Mouse (Mus musculus): ENCODE measurements at regions not wholly inside any gene's neighbourhood (a gene's known extent, or its start where the extent isn't known, plus 50 kb on each side); places are given as distances from the start of the nearest gene placed in this dataset.

DNA sequence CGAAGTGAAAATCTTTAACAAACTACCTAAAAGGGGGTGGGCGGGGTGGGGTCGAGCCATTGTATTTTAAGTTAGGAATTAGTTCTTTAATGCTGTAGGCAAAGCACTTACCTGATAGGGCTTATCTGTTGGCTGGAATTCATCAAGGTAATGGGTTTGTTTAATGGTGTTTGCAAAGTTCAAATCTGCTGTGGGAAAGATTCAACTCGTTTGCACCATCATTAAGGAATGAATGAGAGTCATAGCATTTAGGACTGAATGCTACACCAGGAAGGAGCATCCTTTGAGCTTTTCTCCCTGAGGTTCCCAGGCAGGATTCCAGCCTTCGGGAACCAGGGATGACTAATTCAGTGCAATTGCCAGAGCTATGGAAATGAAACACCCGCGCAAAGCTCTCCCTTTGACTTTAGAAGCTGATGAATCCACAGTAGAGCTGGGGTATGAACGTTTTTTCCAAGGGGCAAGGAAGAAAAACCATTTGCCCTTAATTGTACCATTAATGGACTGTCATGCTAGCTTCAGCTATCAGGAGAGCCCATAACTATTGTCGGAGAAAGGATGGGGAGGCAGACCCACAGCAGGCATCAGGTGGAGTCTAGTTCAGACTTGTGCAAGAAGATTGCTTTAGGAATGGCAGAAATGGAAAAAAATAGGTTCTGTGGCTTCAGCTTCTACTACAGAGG is 57.3 kb upstream of the Cpm start:
- peaks cover 10% of the 10 kb centered on the region; the same call in 1 of the 2 replicates for H3K4me1 ChIP-seq
- H3K27ac ChIP-seq: no peak overlapping the region
- WGBS: 18% methylated on average over 9 of the region's 9 CpGs
- peak overlapping the region; percentile 84 for H3K4me2 ChIP-seq
- 0 out of 2 replicates have a peak, but pooled peaks have one; percentile 28 for ATAC-seq (ENCODE audit: insufficient read depth, low FRiP score, low read depth)
- H3K9ac ChIP-seq: no peak overlapping the region
- H3K27me3 ChIP-seq (replicated peaks): no peaks in the 10 kb centered on the region
- no peaks in the 10 kb centered on the region for H3K9me3 ChIP-seq
- H3K4me3 ChIP-seq (replicated peaks): peak overlapping the region; percentile 31
- no peaks in the 10 kb centered on the region for H3K36me3 ChIP-seq

DNA sequence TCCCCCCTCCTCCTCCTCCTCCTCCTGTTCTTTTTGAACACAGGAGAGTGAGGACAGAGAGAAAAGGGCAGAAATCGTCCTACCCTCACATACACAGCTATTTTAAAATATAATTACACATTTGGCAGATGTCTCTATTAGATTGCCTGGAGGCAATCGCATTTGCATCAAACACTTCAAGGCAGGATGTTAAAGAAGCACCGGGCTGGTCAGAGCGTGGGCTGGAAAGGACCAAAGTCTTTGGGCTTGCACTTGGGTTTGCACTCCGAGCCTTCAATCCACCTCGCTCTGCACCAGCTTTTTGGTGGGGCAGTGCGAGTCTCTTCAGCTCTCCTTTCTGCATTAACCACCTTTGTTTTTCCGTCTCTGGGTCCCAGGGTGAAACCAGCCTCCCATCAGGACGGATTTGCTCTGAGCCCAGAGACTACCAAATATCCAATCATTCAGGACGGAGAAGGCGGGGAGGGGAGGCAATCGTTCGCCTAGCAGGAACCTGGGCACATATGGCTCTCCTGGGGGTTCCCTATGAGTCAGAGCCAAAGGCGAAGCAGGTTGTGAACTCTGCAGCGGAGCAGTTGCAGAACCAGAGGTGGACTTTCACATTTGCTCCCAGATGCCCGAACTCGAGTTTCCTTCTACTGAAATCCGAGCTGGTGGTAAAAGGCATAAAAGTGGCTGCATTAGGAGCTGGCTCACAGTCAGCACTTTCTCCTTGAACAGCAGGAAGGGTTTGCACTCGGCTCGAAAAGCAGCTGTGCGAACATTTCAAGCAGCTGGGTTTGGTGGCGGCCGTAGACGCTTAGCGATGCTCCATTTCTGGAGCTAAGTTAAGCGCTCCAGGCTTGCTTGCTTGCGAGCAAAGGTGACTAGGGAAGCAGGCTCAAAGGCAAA is 58.1 kb upstream of the Cpm start:
- 1% methylated on average over 27 of the region's 27 CpGs for WGBS
- peak; percentile 32; the same call in 1 of the 2 replicates for ATAC-seq (ENCODE audit: insufficient read depth, low FRiP score, low read depth)
- Histone ChIP-seq H3K4me2 (peak overlapping the region; percentile 84), H3K27ac (peak overlapping the region; percentile 57; the same call in 1 of the 2 replicates), H3K27me3 (replicated peaks) (no peaks in the 10 kb centered on the region), H3K9ac (no peak overlapping the region), H3K36me3 (no peaks in the 10 kb centered on the region), H3K9me3 (no peaks in the 10 kb centered on the region), H3K4me1 (peaks cover 10% of the 10 kb centered on the region; the same call in 1 of the 2 replicates), H3K4me3 (replicated peaks) (peak overlapping the region; percentile 31)

DNA sequence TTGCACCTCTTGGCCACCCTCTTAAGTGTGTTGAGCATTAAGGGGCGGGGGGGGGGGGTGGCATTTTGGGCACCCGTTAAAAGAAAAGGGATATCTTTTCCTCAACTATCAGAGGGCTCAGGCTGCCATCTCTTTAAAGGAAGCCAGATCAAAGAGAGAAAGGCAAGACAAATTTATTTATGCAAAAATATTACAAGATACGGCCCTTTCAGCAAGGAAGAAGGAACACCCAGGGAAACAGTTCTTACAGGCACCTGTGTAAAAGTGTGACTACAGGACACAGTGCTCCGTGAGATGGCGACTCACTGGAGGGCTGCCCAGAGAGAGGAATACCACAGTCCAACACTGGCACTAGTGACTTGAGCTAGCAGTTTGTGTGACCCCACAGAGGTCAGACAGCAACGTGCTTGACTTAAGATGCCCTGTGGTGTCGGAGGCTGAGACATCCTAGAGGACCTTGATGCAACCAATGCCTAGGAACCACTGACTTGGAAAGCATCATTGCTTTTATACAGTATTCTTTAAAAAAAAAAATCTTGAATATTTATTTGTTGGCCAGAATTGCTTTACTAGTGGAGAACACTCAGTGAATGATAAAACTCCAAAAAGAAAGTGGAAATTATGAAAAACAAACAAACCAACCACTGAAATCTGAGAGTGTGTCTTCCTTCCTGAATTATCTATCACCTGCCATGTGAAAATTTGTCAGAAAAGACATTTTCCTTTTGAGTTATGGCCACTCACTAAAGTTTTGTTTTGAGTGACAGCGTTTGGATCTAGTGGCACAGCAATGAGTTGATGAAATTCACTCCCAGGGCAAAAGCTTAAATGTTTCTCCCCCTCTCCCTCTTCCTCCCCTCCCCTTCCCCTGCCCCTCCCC is 59.0 kb upstream of the Cpm start:
- no peak overlapping the region for H3K9ac ChIP-seq
- no peak for ATAC-seq (ENCODE audit: insufficient read depth, low FRiP score, low read depth)
- no peaks in the 10 kb centered on the region for H3K27me3 ChIP-seq (replicated peaks)
- H3K9me3 ChIP-seq: no peaks in the 10 kb centered on the region
- peaks cover 10% of the 10 kb centered on the region; the same call in 1 of the 2 replicates for H3K4me1 ChIP-seq
- no peak overlapping the region for H3K4me3 ChIP-seq (replicated peaks)
- H3K27ac ChIP-seq: no peak overlapping the region
- H3K36me3 ChIP-seq: no peaks in the 10 kb centered on the region
- H3K4me2 ChIP-seq: peak overlapping the region; percentile 84
- WGBS: 51% methylated on average over 8 of the region's 8 CpGs

DNA sequence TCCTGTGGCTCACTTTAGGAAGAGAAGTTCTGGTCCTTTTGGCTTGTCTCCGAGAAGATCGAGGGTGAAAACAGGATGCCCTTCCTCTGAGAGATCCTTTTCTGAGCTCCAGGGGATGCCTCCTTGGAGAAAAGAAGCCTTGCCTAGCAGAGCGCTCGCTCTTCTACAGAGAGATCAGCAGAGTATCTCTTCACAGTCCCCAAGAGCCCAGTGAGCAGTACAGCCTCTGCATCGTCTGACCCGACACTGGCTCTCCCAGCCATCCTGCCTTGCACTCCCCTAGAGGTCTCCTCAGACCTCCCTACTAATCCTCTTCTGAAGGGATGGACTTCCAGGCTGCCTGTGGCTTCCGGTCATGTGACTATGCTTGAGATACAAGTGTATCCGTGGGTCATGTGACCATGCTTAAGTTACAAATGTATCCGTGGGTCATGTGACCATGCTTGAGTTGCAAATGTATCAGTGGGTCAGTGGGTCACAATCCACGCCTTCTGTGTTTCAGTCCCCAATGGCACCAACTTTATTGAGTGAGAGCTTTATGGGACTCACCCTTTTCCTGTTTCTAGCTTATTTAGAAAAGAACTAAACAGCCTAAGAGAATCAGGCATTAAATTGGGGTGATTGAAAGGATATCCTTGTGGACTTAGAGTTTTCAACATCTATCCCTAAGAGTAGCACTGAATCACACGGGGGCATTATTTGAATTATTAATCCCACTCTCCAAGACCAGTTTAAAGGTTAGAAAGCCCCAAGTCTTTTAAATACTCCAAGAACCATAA is 59.8 kb upstream of the Cpm start:
- no peak overlapping the region for H3K9ac ChIP-seq
- H3K9me3 ChIP-seq: no peaks in the 10 kb centered on the region
- H3K36me3 ChIP-seq: no peaks in the 10 kb centered on the region
- 78% methylated on average over 11 of the region's 11 CpGs for WGBS
- ATAC-seq (ENCODE audit: insufficient read depth, low FRiP score, low read depth): no peak
- no peak overlapping the region for H3K4me3 ChIP-seq (replicated peaks)
- H3K4me2 ChIP-seq: no peak overlapping the region
- no peak overlapping the region for H3K27ac ChIP-seq
- no peaks in the 10 kb centered on the region for H3K27me3 ChIP-seq (replicated peaks)
- peaks cover 10% of the 10 kb centered on the region; the same call in 1 of the 2 replicates for H3K4me1 ChIP-seq

DNA sequence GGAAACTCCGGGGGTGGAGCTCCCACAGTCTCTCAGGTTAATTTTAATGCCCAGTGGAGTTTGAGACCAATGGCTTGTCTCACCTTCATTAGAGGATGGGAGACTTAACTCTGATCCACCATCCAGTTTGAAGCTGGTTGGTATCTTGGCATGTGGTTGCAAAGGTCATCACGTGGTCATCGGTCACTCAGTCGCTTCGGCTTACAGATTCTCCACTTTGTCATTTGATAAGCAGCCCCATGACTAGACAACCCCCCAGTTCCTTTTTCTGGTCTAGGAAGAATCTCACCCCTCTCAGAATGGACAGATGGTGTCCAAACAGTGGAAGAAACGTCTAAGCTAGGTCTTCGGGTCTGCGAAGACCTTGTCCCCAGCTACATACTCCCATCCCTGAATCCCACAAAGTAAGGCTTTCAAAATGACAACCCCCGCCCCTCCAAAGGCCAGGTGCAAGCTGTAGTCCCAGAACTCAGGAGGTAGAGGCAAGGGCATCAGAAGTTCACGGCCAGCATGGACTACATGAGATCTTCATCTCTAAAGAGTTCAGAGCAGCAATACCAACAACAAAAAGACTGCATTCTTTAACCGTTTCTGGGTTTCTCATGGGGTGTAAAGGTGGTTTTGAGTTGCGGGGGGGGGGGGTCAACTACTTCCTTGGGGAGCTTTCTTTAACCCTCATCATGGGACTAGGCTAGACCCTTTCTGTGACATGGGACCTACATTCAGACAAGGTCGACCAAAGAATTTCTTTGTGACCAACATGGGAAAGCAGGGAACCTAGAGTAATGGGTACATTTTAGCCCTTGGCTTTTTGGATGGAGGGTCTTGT is 60.6 kb upstream of the Cpm start:
- Histone ChIP-seq H3K4me1 (peaks cover 10% of the 10 kb centered on the region; the same call in 1 of the 2 replicates), H3K4me2 (no peak overlapping the region), H3K9ac (no peak overlapping the region), H3K9me3 (no peaks in the 10 kb centered on the region), H3K36me3 (no peaks in the 10 kb centered on the region), H3K4me3 (replicated peaks) (no peak overlapping the region), H3K27ac (no peak overlapping the region), H3K27me3 (replicated peaks) (no peaks in the 10 kb centered on the region)
- ATAC-seq (ENCODE audit: insufficient read depth, low FRiP score, low read depth): no peak
- WGBS: 92% methylated on average over 13 of the region's 13 CpGs

DNA sequence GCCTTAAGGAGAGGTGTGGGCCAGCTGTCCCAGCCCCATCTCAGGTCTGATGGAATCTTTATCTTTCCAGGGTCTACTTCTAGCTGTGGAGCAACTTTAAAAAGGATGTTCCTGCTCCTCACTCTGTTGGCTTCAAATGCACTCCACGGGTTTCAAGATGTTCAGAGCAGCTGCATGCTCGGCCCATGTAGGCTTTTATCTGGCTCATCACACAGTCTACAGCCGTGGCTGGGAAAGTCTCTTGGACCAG is 61.2 kb upstream of the Cpm start:
- H3K36me3 ChIP-seq: no peaks in the 10 kb centered on the region
- no peak for ATAC-seq (ENCODE audit: insufficient read depth, low FRiP score, low read depth)
- WGBS: 92% methylated on average over 3 of the region's 3 CpGs

DNA sequence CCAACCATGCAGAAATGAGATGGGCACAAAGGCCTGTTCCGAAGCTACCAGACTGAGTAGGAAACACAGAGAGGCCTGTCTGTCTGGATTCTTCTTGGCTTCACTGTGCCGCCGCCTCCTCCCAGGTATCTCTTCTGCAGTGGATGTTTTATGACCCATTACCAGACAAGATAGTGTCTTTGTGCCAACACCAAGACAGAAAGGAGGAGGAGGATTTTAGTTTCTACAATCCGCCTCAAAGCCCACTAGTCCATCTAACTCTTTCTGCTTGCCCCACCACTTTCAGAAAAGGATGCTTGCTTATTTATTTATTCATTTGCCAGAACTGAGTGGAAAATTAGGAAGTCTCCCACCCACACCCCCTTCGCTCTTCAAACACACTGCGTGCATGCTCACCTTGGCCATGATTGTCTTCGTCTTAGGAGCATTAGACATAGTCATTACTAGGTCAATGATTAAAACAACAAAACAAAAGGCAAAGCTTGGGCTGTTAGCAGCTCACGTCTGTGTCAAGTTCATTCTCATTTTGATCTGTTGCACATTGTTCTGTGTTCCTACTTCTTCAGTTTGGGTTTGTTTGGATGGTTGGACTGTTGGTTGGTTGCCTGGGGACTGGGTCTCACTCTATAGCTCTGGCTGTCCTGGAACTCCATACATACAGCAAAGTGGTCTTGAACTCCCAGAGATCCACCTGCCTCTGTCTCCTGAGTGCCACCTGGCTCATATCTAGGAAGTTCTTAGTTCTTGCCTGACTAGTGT is 61.7 kb upstream of the Cpm start:
- ATAC-seq (ENCODE audit: insufficient read depth, low FRiP score, low read depth): no peak

More for the DNA sequence above, 61.2 kb upstream of the Cpm start:
- no peaks in the 10 kb centered on the region for H3K27me3 ChIP-seq (replicated peaks)
- H3K9me3 ChIP-seq: no peaks in the 10 kb centered on the region
- no peak overlapping the region for H3K4me2 ChIP-seq
- H3K4me3 ChIP-seq (replicated peaks): no peak overlapping the region
- no peak overlapping the region for H3K9ac ChIP-seq
- peaks cover 10% of the 10 kb centered on the region; the same call in 1 of the 2 replicates for H3K4me1 ChIP-seq
- no peak overlapping the region for H3K27ac ChIP-seq

DNA sequence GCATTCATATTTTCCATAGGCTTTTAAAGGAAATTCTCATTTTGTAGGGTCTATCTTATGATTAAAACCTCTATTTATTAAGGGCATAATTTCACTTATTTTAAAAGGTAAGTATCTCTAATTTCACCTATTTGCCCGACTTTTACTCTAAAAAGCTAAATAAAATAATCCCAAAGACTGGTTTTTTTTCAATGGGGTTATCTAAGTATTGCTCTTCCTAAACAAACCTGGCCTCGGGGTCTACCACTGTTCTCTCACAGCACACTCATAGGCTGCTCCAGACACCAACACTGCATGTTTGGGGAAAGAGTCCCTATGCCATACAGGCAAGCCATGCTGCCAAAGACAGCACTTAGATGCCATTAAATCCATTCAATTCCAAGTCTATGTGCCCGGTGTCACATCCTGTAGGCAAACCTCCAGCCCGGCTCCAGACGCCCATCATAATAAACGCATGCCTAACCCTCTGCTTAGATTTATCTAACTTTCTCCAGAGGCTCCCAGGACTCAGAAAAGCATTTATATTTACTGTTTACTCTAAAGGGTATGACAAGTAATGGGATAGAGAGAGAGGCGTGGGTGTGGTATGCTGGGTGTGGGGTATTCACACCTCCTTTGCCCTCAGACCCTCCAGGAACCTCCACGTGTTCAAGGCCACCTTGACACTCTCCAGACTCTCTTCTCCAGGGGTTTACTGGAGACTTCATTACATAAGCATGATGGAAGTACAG is 62.5 kb upstream of the Cpm start:
- H3K27ac ChIP-seq: no peak overlapping the region
- no peak for ATAC-seq (ENCODE audit: insufficient read depth, low FRiP score, low read depth)
- no peak overlapping the region for H3K4me3 ChIP-seq (replicated peaks)
- no peak overlapping the region for H3K4me2 ChIP-seq
- 86% methylated on average over 8 of the region's 8 CpGs for WGBS
- H3K9ac ChIP-seq: no peak overlapping the region
- H3K4me1 ChIP-seq: peaks cover 6% of the 10 kb centered on the region; the same call in 1 of the 2 replicates
- no peaks in the 10 kb centered on the region for H3K27me3 ChIP-seq (replicated peaks)
- no peaks in the 10 kb centered on the region for H3K36me3 ChIP-seq
- H3K9me3 ChIP-seq: no peaks in the 10 kb centered on the region

More for the DNA sequence above, 61.7 kb upstream of the Cpm start:
- Histone ChIP-seq H3K4me2 (no peak overlapping the region), H3K4me1 (peaks cover 10% of the 10 kb centered on the region; the same call in 1 of the 2 replicates), H3K36me3 (no peaks in the 10 kb centered on the region), H3K27ac (no peak overlapping the region), H3K9ac (no peak overlapping the region), H3K4me3 (replicated peaks) (no peak overlapping the region), H3K27me3 (replicated peaks) (no peaks in the 10 kb centered on the region), H3K9me3 (no peaks in the 10 kb centered on the region)
- 93% methylated on average over 8 of the region's 8 CpGs for WGBS

DNA sequence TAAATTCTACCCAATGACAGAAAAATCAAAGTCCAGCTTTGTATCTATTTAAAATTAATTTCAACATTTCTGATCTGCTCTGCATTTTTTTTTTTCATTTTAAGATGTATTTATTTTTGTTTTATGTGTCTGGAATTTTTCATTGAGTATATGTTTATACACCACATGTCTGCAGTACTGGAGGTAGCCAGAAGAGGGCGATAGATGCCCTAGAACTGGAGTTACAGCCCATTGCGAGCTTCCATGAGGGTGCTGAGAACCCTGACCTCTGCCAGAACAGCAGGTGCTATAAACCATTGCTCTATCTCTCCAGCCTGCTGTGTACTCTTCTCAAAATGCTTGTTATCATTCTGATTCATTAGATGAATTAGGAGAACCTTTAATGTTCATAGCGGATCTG is 63.1 kb upstream of the Cpm start:
- WGBS: 88% methylated on average over 3 of the region's 3 CpGs
- Histone ChIP-seq H3K4me3 (replicated peaks) (no peak overlapping the region), H3K9me3 (no peaks in the 10 kb centered on the region), H3K36me3 (no peaks in the 10 kb centered on the region), H3K9ac (no peak overlapping the region), H3K4me1 (0 out of 2 replicates have a peak, but pooled peaks cover 3% of the 10 kb centered on the region), H3K27me3 (replicated peaks) (no peaks in the 10 kb centered on the region), H3K4me2 (no peak overlapping the region), H3K27ac (no peak overlapping the region)
- no peak for ATAC-seq (ENCODE audit: insufficient read depth, low FRiP score, low read depth)
